ENCODE assay signal across 8 mouse cellular contexts in genomic region chr10:79706406-79707094, GRCm38 (mm10). TPM values are rescaled to one million over a fixed set of nuclear protein-coding genes. Genes with fewer than 3 reads are reported as not detected.
A peak's percentile ranks its signal among the peaks of the same experiment; 100 is the strongest.
DNase-seq lines count a peak whose midpoint lies in the region; ATAC-seq and TF ChIP-seq lines count a peak whose summit lies in the region.

No protein-coding gene starts in this region.

- 65% methylated on average over 5 of the region's 5 CpGs for WGBS in kidney, postnatal 0 days

- no peaks in the 10 kb centered on the region for H3K27me3 ChIP-seq in testis, adult 2 months (ENCODE audit: control insufficient read depth, insufficient read depth, low read length)
- H3K27me3 ChIP-seq in kidney, postnatal 0 days (ENCODE audit: insufficient read depth, low read length) = no peaks in the 10 kb centered on the region

- DNase-seq in cerebellum, adult 9-10 months = peak; percentile 75
- DNase-seq in cerebellum, adult 11 months = no peak
- no peak for DNase-seq in testis, postnatal 10 days (ENCODE audit: low spot score)
- DNase-seq in kidney, postnatal 0 days (ENCODE audit: low spot score) = no peak
- DNase-seq in skeletal muscle tissue, adult 2 months (ENCODE audit: low read depth, low spot score) = peak; percentile 89
- DNase-seq in adrenal gland, adult 18-20 months (ENCODE audit: low spot score in 2 of 2) = no peak
- DNase-seq in layer of hippocampus, adult 18-20 months (ENCODE audit: low spot score in 2 of 2) = no peak

- ATAC-seq in kidney, postnatal 0 days (replicated peaks; ENCODE audit: low FRiP score, low read depth) = no peak

- no peak overlapping the region for H3K27ac ChIP-seq in testis, adult 2 months (ENCODE audit: control insufficient read depth, insufficient read depth, low read depth, low read length)
- H3K27ac ChIP-seq in kidney, postnatal 0 days = peak overlapping the region; percentile 57; the same call in 1 of the 2 replicates

- H3K36me3 ChIP-seq in testis, adult 2 months (ENCODE audit: control insufficient read depth, insufficient read depth, low read length) = no peaks in the 10 kb centered on the region; the same call in 1 of the 2 replicates
- peaks cover 28% of the 10 kb centered on the region for H3K36me3 ChIP-seq in kidney, postnatal 0 days (ENCODE audit: insufficient read depth, low read length)

- peaks cover 26% of the 10 kb centered on the region for H3K4me1 ChIP-seq in testis, adult 2 months (ENCODE audit: control insufficient read depth, insufficient read depth, low read length)
- H3K4me1 ChIP-seq in kidney, postnatal 0 days (replicated peaks; ENCODE audit: insufficient read depth, low read length) = peaks cover 13% of the 10 kb centered on the region

- peak overlapping the region; percentile 5; the same call in 1 of the 2 replicates for H3K4me3 ChIP-seq in testis, adult 2 months (ENCODE audit: control insufficient read depth, low read depth, low read length)
- no peak overlapping the region for H3K4me3 ChIP-seq in kidney, postnatal 0 days (replicated peaks; ENCODE audit: low read depth, low read length)

- H3K4me2 ChIP-seq in kidney, postnatal 0 days (ENCODE audit: low read length) = peak overlapping the region; percentile 79; the same call in 1 of the 2 replicates

- no peaks in the 10 kb centered on the region for H3K9me3 ChIP-seq in kidney, postnatal 0 days (replicated peaks; ENCODE audit: low read length)

- TF ChIP-seq POLR2A in testis, adult 2 months (IDR thresholded peaks at IDR 0.05; ENCODE audit: control insufficient read depth, low read depth, low read length) = no peak

- TF ChIP-seq CTCF in testis, adult 2 months (IDR thresholded peaks at IDR 0.05; ENCODE audit: control insufficient read depth, insufficient read depth, insufficient replicate concordance, low read depth, low read length) = no peak
- TF ChIP-seq CTCF in kidney, postnatal 0 days (IDR thresholded peaks at IDR 0.05; ENCODE audit: low read depth) = no peak

- 0 out of 2 replicates have a peak overlapping the region, but pooled peaks have one; percentile 44 for H3K9ac ChIP-seq in kidney, postnatal 0 days (ENCODE audit: low read depth, low read length)

RNA-seq across cellular contexts. Expression of gene Bsg, which starts 2.3 kb away (rescaled TPM):
- 849 and 920 TPM in 2 replicates for polyA plus RNA-seq in testis, adult 2 months (2012; rRNA removed)
- polyA plus RNA-seq in kidney, postnatal 0 days (2015; fragmentation: Nextera tagmentation; extraction: Ambion mirVana) = 1,067 and 1,079 TPM in 2 replicates
- 100 to 1,000 TPM; 618 to 637 TPM for total RNA-seq in adrenal gland, adult 18-20 months (2021)
- 100 to 1,000 TPM; 554 to 566 TPM for total RNA-seq in layer of hippocampus, adult 18-20 months (2021)

RNA-seq across cellular contexts. Expression of gene Hcn2, which starts 9.9 kb away (rescaled TPM):
- polyA plus RNA-seq in testis, adult 2 months (2012; rRNA removed) = 0.69 and 0.88 TPM in 2 replicates
- polyA plus RNA-seq in kidney, postnatal 0 days (2015; fragmentation: Nextera tagmentation; extraction: Ambion mirVana) = 0.17 and 0.28 TPM in 2 replicates
- total RNA-seq in adrenal gland, adult 18-20 months (2021) = 1 to 10 TPM; 6.1 to 9.4 TPM
- 100 to 1,000 TPM; 134 TPM for total RNA-seq in layer of hippocampus, adult 18-20 months (2021)

RNA-seq across cellular contexts. Expression of gene Gzmm, which starts 17.7 kb away (rescaled TPM):
- 0.33 and 0.52 TPM in 2 replicates for polyA plus RNA-seq in testis, adult 2 months (2012; rRNA removed)
- polyA plus RNA-seq in kidney, postnatal 0 days (2015; fragmentation: Nextera tagmentation; extraction: Ambion mirVana) = 0.34 and 0.50 TPM in 2 replicates
- 1 to 10 TPM; 1.2 to 1.3 TPM for total RNA-seq in adrenal gland, adult 18-20 months (2021)
- total RNA-seq in layer of hippocampus, adult 18-20 months (2021) = 1 to 10 TPM; 3.3 to 3.6 TPM

RNA-seq across cellular contexts. Expression of gene Cdc34, which starts 24.6 kb away (rescaled TPM):
- polyA plus RNA-seq in testis, adult 2 months (2012; rRNA removed) = 855 and 952 TPM in 2 replicates
- polyA plus RNA-seq in kidney, postnatal 0 days (2015; fragmentation: Nextera tagmentation; extraction: Ambion mirVana) = 68.1 and 75.7 TPM in 2 replicates
- total RNA-seq in adrenal gland, adult 18-20 months (2021) = 100 to 1,000 TPM in 1 of 2 experiments, 10 to 100 TPM in 1; 87.6 to 120 TPM
- total RNA-seq in layer of hippocampus, adult 18-20 months (2021) = 10 to 100 TPM; 65.4 to 74.2 TPM

RNA-seq across cellular contexts. Expression of gene Tpgs1, which starts 37.4 kb away (rescaled TPM):
- 33.9 and 36.7 TPM in 2 replicates for polyA plus RNA-seq in testis, adult 2 months (2012; rRNA removed)
- polyA plus RNA-seq in kidney, postnatal 0 days (2015; fragmentation: Nextera tagmentation; extraction: Ambion mirVana) = 82.5 and 84.9 TPM in 2 replicates
- 10 to 100 TPM; 29.6 to 34.4 TPM for total RNA-seq in adrenal gland, adult 18-20 months (2021)
- 10 to 100 TPM; 64.4 to 68.5 TPM for total RNA-seq in layer of hippocampus, adult 18-20 months (2021)

Comparison
In these comparisons a context has a peak if more than half of its experiments do, and no peak if none do; other contexts are left out.
1. DNase-seq: peak in cerebellum, adult 9-10 months (single experiment) and skeletal muscle tissue, adult 2 months (single experiment); none in cerebellum, adult 11 months (single experiment), testis, postnatal 10 days (single experiment), kidney, postnatal 0 days (single experiment), adrenal gland, adult 18-20 months (0 of 2) and layer of hippocampus, adult 18-20 months (0 of 2).
2. RNA of gene Hcn2, which starts 9.9 kb away (total RNA-seq): 134 TPM in layer of hippocampus, adult 18-20 months; 6.1 to 9.4 TPM in adrenal gland, adult 18-20 months; every median in the first group is over 10 times any median in the second.